8 mouse cellular contexts compared by ENCODE assay signal in the genomic region with DNA sequence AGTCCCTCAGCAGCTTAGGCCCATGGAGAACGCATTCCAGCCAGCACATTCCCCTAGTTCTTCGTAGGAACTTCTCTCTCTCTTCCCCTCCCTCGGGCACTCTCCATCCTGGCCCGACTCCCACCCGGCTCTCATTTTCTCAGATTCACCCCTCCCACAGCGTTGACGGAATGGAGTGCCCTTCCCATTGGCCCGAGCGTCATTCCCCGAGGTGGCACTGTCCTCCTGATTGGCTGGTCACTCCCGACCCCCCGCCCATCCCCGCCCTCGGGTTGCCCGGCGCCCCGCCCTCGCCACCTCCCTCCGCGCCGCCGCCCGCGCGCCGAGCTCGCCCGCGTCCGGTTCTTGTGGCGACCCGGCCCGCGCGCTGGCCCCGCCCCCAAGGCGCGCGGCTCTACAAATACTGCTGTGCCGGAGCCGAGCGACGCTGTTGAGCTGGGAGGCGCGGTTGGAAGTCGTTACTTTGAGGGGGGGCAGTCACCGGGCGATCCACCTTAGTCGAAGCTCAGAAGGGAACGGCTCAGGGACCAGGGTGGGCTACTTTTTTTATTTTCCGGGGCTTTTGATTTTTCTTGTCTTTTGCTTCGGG. TPM values are rescaled to one million over a fixed set of nuclear protein-coding genes. Genes with fewer than 3 reads are reported as not detected.
DNase-seq lines count a peak whose midpoint lies in the region; ATAC-seq and TF ChIP-seq lines count a peak whose summit lies in the region.

TSS of gene Id4 (plus strand) at position 539 of the 589 bp plus-strand sequence.

- WGBS in forebrain, embryonic 15.5 days = under 1% methylated on average over 52 of the region's 52 CpGs
- WGBS in liver, embryonic 14.5 days (ENCODE audit: insufficient replicate concordance) = under 1% methylated on average over 52 of the region's 52 CpGs
- WGBS in olfactory bulb, adult 2 months = 1% methylated on average over 51 of the region's 52 CpGs

- peak; percentile 97 for ATAC-seq in forebrain, embryonic 15.5 days (replicated peaks)
- ATAC-seq in liver, embryonic 14.5 days (ENCODE audit: insufficient read depth) = peak; percentile 81

- no peaks in the 10 kb centered on the region for H3K27me3 ChIP-seq in forebrain, embryonic 15.5 days
- peaks cover 35% of the 10 kb centered on the region for H3K27me3 ChIP-seq in liver, embryonic 14.5 days (ENCODE audit: control insufficient read depth, insufficient read depth, low read length)

- peak within 1 kb of the TSS; percentile 82 for H3K4me2 ChIP-seq in forebrain, embryonic 15.5 days (replicated peaks)
- peak within 1 kb of the TSS; percentile 55 for H3K4me2 ChIP-seq in liver, embryonic 14.5 days (ENCODE audit: low read depth)

- no peak for TF ChIP-seq CTCF in liver, embryonic 14.5 days (IDR thresholded peaks at IDR 0.05; ENCODE audit: low read depth)
- no peak for TF ChIP-seq CTCF in olfactory bulb, adult 2 months (IDR thresholded peaks at IDR 0.05; ENCODE audit: insufficient read depth, low read depth, low read length)

- TF ChIP-seq POLR2A in olfactory bulb, adult 2 months (IDR thresholded peaks at IDR 0.05; ENCODE audit: insufficient read depth, low read depth, low read length) = peak; percentile 77

- no peaks in the 10 kb centered on the region for H3K9me3 ChIP-seq in ES-E14 (ENCODE audit: control insufficient read depth, insufficient read depth, low read depth, low read length)
- H3K9me3 ChIP-seq in forebrain, embryonic 15.5 days = no peaks in the 10 kb centered on the region
- H3K9me3 ChIP-seq in liver, embryonic 14.5 days (ENCODE audit: control insufficient read depth, low read length) = no peaks in the 10 kb centered on the region

- in situ Hi-C loops in ES-E14 (cut with MboI; ENCODE audit: low sequenced_read_pairs in 2 of 2, unreplicated experiment in 2 of 2) = no loop called here

- H3K4me3 ChIP-seq in ES-E14 (ENCODE audit: insufficient read depth in 1 of 2, low read depth in 1 of 2, low read length in 2 of 2, poor library complexity in 1 of 2, severe bottlenecking in 1 of 2) = peak within 1 kb of the TSS; percentile 84
- peak within 1 kb of the TSS; percentile 64 for H3K4me3 ChIP-seq in forebrain, embryonic 15.5 days
- peak within 1 kb of the TSS; percentile 47 to 50 for H3K4me3 ChIP-seq in liver, embryonic 14.5 days (ENCODE audit: insufficient read depth in 1 of 2, low read depth in 2 of 2, low read length in 2 of 2)
- H3K4me3 ChIP-seq in olfactory bulb, adult 2 months (ENCODE audit: insufficient read depth, low read depth, low read length) = peak within 1 kb of the TSS; percentile 47

- no peaks in the 10 kb centered on the region for H3K36me3 ChIP-seq in ES-E14 (ENCODE audit: control insufficient read depth, insufficient read depth, low read length, poor library complexity, severe bottlenecking)
- H3K36me3 ChIP-seq in forebrain, embryonic 15.5 days = no peaks in the 10 kb centered on the region
- no peaks in the 10 kb centered on the region for H3K36me3 ChIP-seq in liver, embryonic 14.5 days (replicated peaks; ENCODE audit: control insufficient read depth, insufficient read depth, low read depth)

- peak; percentile 93 for DNase-seq in ES-E14 (ENCODE audit: low read depth, low spot score)
- DNase-seq in cerebellum, adult 11 months = peak; percentile 86
- peak; percentile 95 to 96 for DNase-seq in heart, postnatal 10 days
- DNase-seq in kidney, postnatal 4 days = peak; percentile 95 to 98
- DNase-seq in liver, embryonic 14.5 days (ENCODE audit: low read depth in 3 of 3, low spot score in 3 of 3) = peak; percentile 30 to 37 (median 36)
- peak; percentile 14 for DNase-seq in thymus, postnatal 14 days

- TF ChIP-seq EP300 in liver, embryonic 14.5 days (IDR thresholded peaks at IDR 0.05; ENCODE audit: low read depth) = no peak

- H3K27ac ChIP-seq in ES-E14 (ENCODE audit: insufficient read depth, low read depth, low read length, poor library complexity, severe bottlenecking) = 0 out of 2 replicates have a peak within 1 kb of the TSS, but pooled peaks have one; percentile 8
- H3K27ac ChIP-seq in forebrain, embryonic 15.5 days (replicated peaks) = peak within 1 kb of the TSS; percentile 95
- H3K27ac ChIP-seq in liver, embryonic 14.5 days = no peak within 1 kb of the TSS
- H3K27ac ChIP-seq in olfactory bulb, adult 2 months (ENCODE audit: insufficient read depth, low read depth, low read length) = 0 out of 2 replicates have a peak within 1 kb of the TSS, but pooled peaks have one; percentile 3

- peaks cover 1 to 3% of the 10 kb centered on the region in 2 experiments; a peak in 2 of 4 replicates for H3K4me1 ChIP-seq in ES-E14 (ENCODE audit: control insufficient read depth in 2 of 2, insufficient read depth in 2 of 2, low read length in 2 of 2, poor library complexity in 1 of 2)
- H3K4me1 ChIP-seq in forebrain, embryonic 15.5 days = peaks cover 19% of the 10 kb centered on the region
- H3K4me1 ChIP-seq in liver, embryonic 14.5 days (replicated peaks; ENCODE audit: control insufficient read depth in 2 of 2, insufficient read depth in 2 of 2, low read length in 1 of 2) = no peaks in the 10 kb centered on the region
- H3K4me1 ChIP-seq in olfactory bulb, adult 2 months (ENCODE audit: control insufficient read depth, insufficient read depth, low read length) = peaks cover 15% of the 10 kb centered on the region

- intact Hi-C loops in heart, postnatal 10 days (cut with DNase I) = no loop called here

- H3K9ac ChIP-seq in ES-E14 (ENCODE audit: insufficient read depth, low read depth, low read length, poor library complexity, severe bottlenecking) = peak within 1 kb of the TSS; percentile 82
- H3K9ac ChIP-seq in forebrain, embryonic 15.5 days (replicated peaks) = peak within 1 kb of the TSS; percentile 93
- H3K9ac ChIP-seq in liver, embryonic 14.5 days (replicated peaks) = no peak within 1 kb of the TSS

TF ChIP-seq in ES-E14, 5 proteins besides CTCF, POLR2A, EP300 and RAD21:
- no peak for TF ChIP-seq MAFK (IDR thresholded peaks at IDR 0.05; ENCODE audit: insufficient read depth, low read depth, low read length)
- TF ChIP-seq CHD2 (IDR thresholded peaks at IDR 0.05; ENCODE audit: low read depth, low read length) = no peak

RNA-seq across cellular contexts. Expression of gene Id4, which starts in this region (rescaled TPM):
- total RNA-seq in ES-E14 (2012; rRNA removed) = 0.76 and 0.79 TPM in 2 replicates
- 115 and 126 TPM in 2 replicates for polyA plus RNA-seq in forebrain, embryonic 15.5 days (2015; fragmentation: Nextera tagmentation; extraction: Ambion mirVana)
- total RNA-seq in heart, postnatal 10 days (2021) = 1 to 10 TPM; 2.3 to 2.8 TPM
- 0.15 and 0.16 TPM in 2 replicates for polyA plus RNA-seq in liver, embryonic 14.5 days (2012; rRNA removed)
- 0.10 and 0.13 TPM in 2 replicates for polyA plus RNA-seq in liver, embryonic 14.5 days (2014; fragmentation: Nextera tagmentation; extraction: Ambion mirVana)
- 105 TPM in 1 of 2 replicates, not detected in the other for polyA plus RNA-seq in olfactory bulb, adult 2 months (2012; ENCODE audit: insufficient read depth, insufficient read length, low replicate concordance, missing spikeins)

Comparison
In these comparisons a context has a peak if more than half of its experiments do, and no peak if none do; other contexts are left out.
1. Peak in DNase-seq, H3K4me3 ChIP-seq, H3K27ac ChIP-seq and H3K9ac ChIP-seq in ES-E14; RNA of the gene not detected or under 1 TPM.
2. Peak in DNase-seq, ATAC-seq, H3K4me3 ChIP-seq and H3K4me2 ChIP-seq in liver, embryonic 14.5 days; RNA of the gene not detected or under 1 TPM.
3. DNase-seq: peak in every context shown above with its lines; median percentile 96 in kidney, postnatal 4 days; 96 in heart, postnatal 10 days; 93 in ES-E14; 86 in cerebellum, adult 11 months; 36 in liver, embryonic 14.5 days; 14 in thymus, postnatal 14 days.